Mouse (Mus musculus) layer of hippocampus, postnatal 36 days (tissue): Measurements from ENCODE around the gene Gfi1. TPM values are rescaled to one million over a fixed set of nuclear protein-coding genes. Genes with fewer than 3 reads are reported as not detected.

Source experiments
- DNase-seq, 2 experiments: peaks; one replicate each; pipeline ENCODE4 v3.0.0; 2022
- total RNA-seq, 2 experiments: library from RNA; stranded (reverse); gene quantifications; 2 replicates each; pipeline ENCODE4 v1.2.3; 2021

Gene Gfi1
- total RNA-seq, 2 experiments from 2014 or later: not detected

GRCm38 (mm10) chr5:107722661-107723532, 2.9 kb downstream of the Gfi1 start:
- DNase-seq: no peak

- no peak for DNase-seq
These were observed 4.2 kb downstream of the Gfi1 start for GRCm38 (mm10) chr5:107721638-107722011.

- no peak for DNase-seq
These were observed 4.7 kb downstream of the Gfi1 start for GRCm38 (mm10) chr5:107720991-107721637.

GRCm38 (mm10) chr5:107720511-107720910, 5.3 kb downstream of the Gfi1 start:
- no peak for DNase-seq

GRCm38 (mm10) chr5:107719786-107720185, 6.0 kb downstream of the Gfi1 start:
- no peak for DNase-seq

GRCm38 (mm10) chr5:107719209-107719608, 6.6 kb downstream of the Gfi1 start:
- DNase-seq: no peak

GRCm38 (mm10) chr5:107717871-107718361, 7.9 kb downstream of the Gfi1 start:
- DNase-seq: no peak

- no peak for DNase-seq
These were observed 14.1 kb downstream of the Gfi1 start for GRCm38 (mm10) chr5:107711689-107712088.

- no peak for DNase-seq
These were observed 17.6 kb downstream of the Gfi1 start for GRCm38 (mm10) chr5:107708124-107708797.

GRCm38 (mm10) chr5:107706262-107706661, 19.6 kb downstream of the Gfi1 start:
- DNase-seq: no peak

GRCm38 (mm10) chr5:107705756-107706155, 20.1 kb downstream of the Gfi1 start:
- no peak for DNase-seq

- DNase-seq: no peak
These were observed 22.6 kb downstream of the Gfi1 start for GRCm38 (mm10) chr5:107703207-107703763.

GRCm38 (mm10) chr5:107701658-107702057, 24.2 kb downstream of the Gfi1 start:
- no peak for DNase-seq

- no peak for DNase-seq
These were observed 25.0 kb downstream of the Gfi1 start for GRCm38 (mm10) chr5:107700873-107701272.

- DNase-seq: no peak
These were observed 26.9 kb downstream of the Gfi1 start for GRCm38 (mm10) chr5:107698888-107699287.

GRCm38 (mm10) chr5:107695019-107695418, 30.8 kb downstream of the Gfi1 start:
- DNase-seq: no peak

GRCm38 (mm10) chr5:107688499-107688866, 37.4 kb downstream of the Gfi1 start:
- no peak for DNase-seq

- DNase-seq: peak; percentile 54 to 61
These were observed 38.0 kb downstream of the Gfi1 start for GRCm38 (mm10) chr5:107687592-107688498.

GRCm38 (mm10) chr5:107687161-107687560, 38.7 kb downstream of the Gfi1 start:
- no peak for DNase-seq

- DNase-seq: no peak
These were observed 41.5 kb downstream of the Gfi1 start for GRCm38 (mm10) chr5:107684380-107684779.

- DNase-seq: no peak
These were observed 44.5 kb downstream of the Gfi1 start for GRCm38 (mm10) chr5:107681300-107681699.

GRCm38 (mm10) chr5:107678392-107678791, 47.4 kb downstream of the Gfi1 start:
- DNase-seq: no peak
